Mouse (Mus musculus): ENCODE data around the gene Uba6. TPM values are rescaled to one million over a fixed set of nuclear protein-coding genes. Genes with fewer than 3 reads are reported as not detected.
A peak's percentile ranks its signal among the peaks of the same experiment; 100 is the strongest.

Uba6 gene
- total RNA-seq, 2 experiments from 2014 or later: 16.4 to 16.7 TPM

DNA sequence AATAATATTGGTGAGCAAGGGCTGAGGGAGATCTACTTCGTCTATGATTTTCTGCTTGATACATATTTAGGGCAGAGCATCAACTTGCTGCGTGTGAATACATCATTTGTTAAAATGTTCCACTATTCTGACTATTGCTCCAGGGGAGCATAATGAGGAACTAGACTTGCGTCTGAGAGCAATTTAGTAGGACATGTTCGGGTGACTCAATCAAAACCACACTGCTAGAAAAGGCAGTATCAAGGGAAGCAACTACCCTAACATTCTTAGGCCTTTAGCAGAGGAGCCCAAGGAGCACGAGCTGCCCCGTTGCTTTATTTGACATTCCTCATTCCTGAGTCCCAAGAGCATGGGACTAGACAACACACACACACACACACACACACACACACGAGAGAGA lies 87.6 kb downstream of the Uba6 start:
- DNase-seq (ENCODE audit: extremely low spot score in 1 of 2, low spot score in 2 of 2): no peak
- intact Hi-C loops (cut with DNase I): no loop called here

DNA sequence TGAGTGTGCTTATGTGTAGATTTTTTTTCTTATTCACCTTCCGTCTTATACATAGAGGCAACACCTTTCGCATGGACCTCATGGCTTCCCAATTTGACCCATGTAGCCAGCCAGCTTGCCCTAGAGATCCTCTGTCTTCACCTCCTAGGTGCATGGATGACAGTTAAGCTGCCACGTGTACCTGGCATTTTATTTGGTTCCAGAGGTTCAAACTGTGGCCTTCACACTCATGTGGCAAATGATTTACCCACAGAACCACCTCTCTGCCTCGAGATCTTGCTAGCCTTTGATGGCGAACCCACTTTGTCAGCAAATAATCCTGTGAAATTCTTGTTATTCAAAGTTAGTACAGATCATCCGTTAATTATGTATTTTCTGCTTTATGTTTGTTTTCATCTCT lies 88.6 kb downstream of the Uba6 start:
- intact Hi-C loops (cut with DNase I): no loop called here
- no peak for DNase-seq (ENCODE audit: extremely low spot score in 1 of 2, low spot score in 2 of 2)

DNA sequence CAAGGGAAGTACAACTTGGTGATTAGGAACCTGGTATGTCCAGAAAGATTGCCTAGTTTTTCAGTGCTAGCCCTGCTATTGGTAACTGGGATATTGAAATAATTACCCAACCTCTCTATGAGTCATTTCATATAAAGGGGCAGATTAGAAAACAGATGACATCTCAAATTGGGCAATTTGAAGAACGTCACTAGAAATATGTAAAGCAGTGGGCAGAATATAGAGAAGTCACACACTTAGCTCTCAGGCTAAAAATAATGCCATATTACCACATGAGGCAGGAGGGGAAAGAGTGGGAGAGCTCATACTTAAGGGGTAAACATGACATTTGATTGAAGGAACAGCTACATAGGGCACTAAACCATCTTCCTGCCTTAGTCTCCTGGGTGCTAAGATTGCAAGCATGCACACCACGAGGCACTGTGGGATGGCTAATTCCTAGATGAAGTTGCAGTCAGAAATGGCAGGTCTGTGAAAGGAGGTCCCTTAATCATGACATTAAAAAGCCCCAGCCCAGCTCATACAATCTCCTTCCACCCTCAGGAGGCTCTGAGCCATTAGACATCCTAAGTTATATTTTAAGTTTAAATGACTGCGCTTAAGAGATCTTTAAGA lies 93.8 kb downstream of the Uba6 start:
- no peak for DNase-seq (ENCODE audit: extremely low spot score in 1 of 2, low spot score in 2 of 2)
- intact Hi-C loops (cut with DNase I): no loop called here

- DNase-seq (ENCODE audit: extremely low spot score in 1 of 2, low spot score in 2 of 2): no peak
- intact Hi-C loops (cut with DNase I): no loop called here
Measured at GRCm38 (mm10) chr5:86072756-86073386, 99.7 kb downstream of the Uba6 start.

- no peak for DNase-seq (ENCODE audit: extremely low spot score in 1 of 2, low spot score in 2 of 2)
- intact Hi-C loops (cut with DNase I): no loop called here
Measured at GRCm38 (mm10) chr5:86071538-86071937, 101.1 kb downstream of the Uba6 start, which contains the start of gene Stap1. Gene Stap1, plus strand, starts transcription at chr5:86071746.

DNA sequence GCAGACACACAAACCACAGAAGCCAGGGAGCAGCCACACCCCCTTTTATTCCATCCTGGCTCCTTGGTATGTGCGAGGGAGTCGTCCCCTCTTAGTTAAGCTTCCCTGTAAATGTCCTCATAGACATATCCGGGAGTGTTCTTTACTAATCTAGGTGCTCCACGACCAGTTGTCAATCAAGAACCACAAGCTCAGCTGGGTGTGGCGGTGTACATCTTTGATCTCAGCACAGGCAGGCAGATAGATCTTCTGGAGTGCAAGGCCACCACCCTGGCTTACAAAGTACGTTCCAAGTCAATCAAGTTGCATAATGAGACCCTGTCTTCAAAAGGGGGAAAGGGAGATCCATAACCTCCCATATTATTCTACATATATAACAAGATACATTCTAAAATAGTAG lies 103.5 kb downstream of the Uba6 start:
- intact Hi-C loops (cut with DNase I): loop anchor here (5.0 kb wide), 1 partner anchor 73 kb away; no protein-coding TSS in a partner anchor

GRCm38 (mm10) chr5:86068451-86068850 lies 104.2 kb downstream of the Uba6 start:
- no peak for DNase-seq (ENCODE audit: extremely low spot score in 1 of 2, low spot score in 2 of 2)
- intact Hi-C loops (cut with DNase I): loop anchor here (5.0 kb wide), 1 partner anchor 74 kb away; no protein-coding TSS in a partner anchor

More for the DNA sequence above, 103.5 kb downstream of the Uba6 start:
- DNase-seq (ENCODE audit: extremely low spot score in 1 of 2, low spot score in 2 of 2): no peak

DNA sequence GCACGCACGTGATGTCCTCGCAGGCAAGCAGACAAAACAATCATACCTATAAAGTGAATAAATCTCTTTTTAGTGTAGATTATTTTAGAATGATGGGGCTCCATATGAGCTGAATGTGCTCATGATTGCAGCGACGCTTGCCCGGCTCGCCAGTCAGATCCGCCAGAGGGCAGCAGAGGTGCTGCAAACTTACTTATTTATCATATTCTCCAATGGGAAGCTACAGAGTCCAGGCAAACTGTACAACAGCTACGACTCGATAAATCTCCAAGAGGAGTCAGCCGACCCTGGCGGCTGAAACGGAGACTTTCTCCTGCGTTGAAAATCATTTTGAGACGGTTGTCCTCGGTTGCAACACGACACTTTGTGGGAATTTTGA lies 106.1 kb downstream of the Uba6 start:
- peak; percentile 84 for DNase-seq (ENCODE audit: extremely low spot score in 1 of 2, low spot score in 2 of 2)
- intact Hi-C loops (cut with DNase I): loop anchor here (5.0 kb wide), 1 partner anchor 76 kb away; no protein-coding TSS in a partner anchor

DNA sequence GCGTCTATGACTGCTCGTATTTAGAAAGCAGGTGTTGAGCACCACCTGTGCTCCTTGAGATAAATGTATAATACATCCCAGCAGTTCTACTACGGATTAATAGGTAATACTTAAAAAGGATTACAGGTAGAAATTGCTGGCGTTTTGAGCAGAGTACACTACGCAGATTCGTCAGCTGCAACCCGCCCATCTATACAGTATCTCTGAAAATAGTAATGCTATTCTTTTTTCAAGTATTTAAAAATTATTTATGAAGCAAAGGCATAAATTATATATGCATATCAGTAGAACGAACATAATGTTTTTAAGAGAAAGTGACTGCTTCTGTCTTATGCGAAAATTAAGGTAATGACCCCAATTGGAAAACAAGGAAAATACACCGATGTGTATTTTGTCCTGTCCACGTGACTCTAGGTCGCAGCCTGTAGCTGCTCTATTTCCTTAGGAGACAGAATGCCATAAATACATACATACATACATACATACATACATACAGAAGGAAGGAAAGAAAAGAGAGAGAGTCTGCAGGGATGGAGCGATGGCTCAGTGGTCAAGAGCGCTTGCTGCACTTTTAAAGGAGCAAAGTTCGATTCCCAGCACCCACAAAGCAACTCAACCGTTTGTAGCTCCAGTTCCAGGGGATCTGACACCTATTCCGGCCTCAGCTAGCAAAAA lies 106.6 kb downstream of the Uba6 start:
- intact Hi-C loops (cut with DNase I): loop anchor here (5.0 kb wide), 1 partner anchor 76 kb away; no protein-coding TSS in a partner anchor
- DNase-seq (ENCODE audit: extremely low spot score in 1 of 2, low spot score in 2 of 2): peak in 1 of 2 experiments; percentile 23

GRCm38 (mm10) chr5:86065101-86065875 lies 107.3 kb downstream of the Uba6 start, which contains the start of gene Cenpc1:
Gene Cenpc1, minus strand, starts transcription at chr5:86065583.
- peak; percentile 94 to 99 for DNase-seq (ENCODE audit: extremely low spot score in 1 of 2, low spot score in 2 of 2)
- intact Hi-C loops (cut with DNase I): loop anchor here (5.0 kb wide), 1 partner anchor 77 kb away; no protein-coding TSS in a partner anchor

DNA sequence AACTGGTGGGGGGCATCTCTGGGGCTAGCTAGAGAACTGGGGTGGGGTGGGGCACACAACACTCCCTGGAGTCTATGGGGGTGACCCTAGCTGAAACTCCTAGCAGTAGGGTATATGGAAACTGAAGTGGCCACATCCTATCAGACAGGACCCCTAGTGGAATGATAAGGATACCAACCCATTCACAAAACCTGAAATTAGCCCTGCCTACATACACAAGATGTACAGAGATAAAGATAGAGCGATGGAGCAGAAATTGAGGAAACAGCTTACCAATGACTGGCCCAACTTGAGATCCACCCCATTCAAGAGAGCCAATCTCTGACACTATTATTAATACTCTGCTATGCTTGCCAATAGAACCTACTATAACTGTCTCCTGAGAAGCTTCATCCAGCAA lies 109.1 kb downstream of the Uba6 start:
- DNase-seq (ENCODE audit: extremely low spot score in 1 of 2, low spot score in 2 of 2): no peak
- intact Hi-C loops (cut with DNase I): no loop called here

Other genes with a start within 250 kb of the Uba6 start
- 10 to 100 TPM; 25.4 to 27.6 TPM for gene Cenpc1, start 107.2 kb downstream of the Uba6 start, total RNA-seq (2021)
- not detected for gene Stap1, start 101.1 kb downstream of the Uba6 start, total RNA-seq (2021)
- under 1 TPM in 1 of 2 experiments, not detected in 1; 0.24 TPM for gene Gnrhr, start 25.1 kb upstream of the Uba6 start, total RNA-seq (2021)
- gene Tmprss11c, start 116.5 kb upstream of the Uba6 start, total RNA-seq (2021): not detected
- not detected for gene Tmprss11d, start 200.6 kb upstream of the Uba6 start, total RNA-seq (2021)

Measured in left cerebral cortex, postnatal 10 days (tissue).